Mouse (Mus musculus) liver, adult 2 months (tissue): ENCODE measurements at regions not wholly inside any gene's neighbourhood (a gene's known extent, or its start where the extent isn't known, plus 50 kb on each side); places are given as distances from the start of the nearest gene placed in this dataset.

Source experiments
- DNase-seq: peaks from one replicate; pipeline ENCODE4 v3.0.0-alpha.2; 2011; ENCODE audit warnings: low read depth, low spot score; ENCODE audit errors: extremely low read depth
- H3K27ac ChIP-seq: fragments of 200-500 bp; replicated peaks from 2 replicates; pipeline ENCODE4 v1.5.1; 2012; ENCODE audit warnings: low read depth, mild to moderate bottlenecking, control low read depth, inconsistent platforms, low read length; ENCODE audit not compliant: insufficient read depth
- H3K27me3 ChIP-seq: fragments of 200-500 bp; 2 replicates; pipeline ENCODE4 v1.6.1; 2012; ENCODE audit warnings: mild to moderate bottlenecking, moderate library complexity, low read length, inconsistent platforms; ENCODE audit not compliant: control insufficient read depth, insufficient read depth
- H3K36me3 ChIP-seq: fragments of 200-500 bp; 2 replicates; pipeline ENCODE4 v1.6.1; 2012; ENCODE audit warnings: low read length, inconsistent platforms; ENCODE audit not compliant: control insufficient read depth, insufficient read depth
- H3K4me1 ChIP-seq: fragments of 200-500 bp; 2 replicates; pipeline ENCODE4 v1.6.1; 2011; ENCODE audit warnings: low read length; ENCODE audit not compliant: control insufficient read depth, insufficient read depth
- H3K4me3 ChIP-seq: fragments of 200-500 bp; 2 replicates; pipeline ENCODE4 v1.5.1; 2011; ENCODE audit warnings: low read depth, mild to moderate bottlenecking, control low read depth, low read length, moderate library complexity; ENCODE audit not compliant: insufficient read depth
- H3K79me2 ChIP-seq: fragments of 200-500 bp; 2 replicates; pipeline ENCODE4 v1.6.1; 2012; ENCODE audit warnings: inconsistent platforms, mild to moderate bottlenecking, low read length, moderate library complexity; ENCODE audit not compliant: control insufficient read depth, insufficient read depth
- H3K9ac ChIP-seq: fragments of 200-500 bp; 2 replicates; pipeline ENCODE4 v1.6.1; 2012; ENCODE audit warnings: low read depth, mild to moderate bottlenecking, control low read depth, inconsistent platforms, low read length
- CTCF ChIP-seq: fragments of 200-500 bp; IDR thresholded peaks from 2 replicates; pipeline ENCODE4 v1.5.1; 2011; ENCODE audit warnings: low read depth, low read length, control low read depth
- POLR2A ChIP-seq: fragments of 200-500 bp; IDR thresholded peaks from 2 replicates; pipeline ENCODE4 v1.6.1; 2011; ENCODE audit warnings: low read length, control low read depth; ENCODE audit not compliant: insufficient read depth; ENCODE audit errors: extremely low read depth
- WGBS: fragments of 180-500 bp; shearing (Covaris S2); methylation state at CpG from one replicate; pipeline ENCODE4 v1.1.7; 2018; 5-methylcytosine and 5-hydroxymethylcytosine counted together

DNA sequence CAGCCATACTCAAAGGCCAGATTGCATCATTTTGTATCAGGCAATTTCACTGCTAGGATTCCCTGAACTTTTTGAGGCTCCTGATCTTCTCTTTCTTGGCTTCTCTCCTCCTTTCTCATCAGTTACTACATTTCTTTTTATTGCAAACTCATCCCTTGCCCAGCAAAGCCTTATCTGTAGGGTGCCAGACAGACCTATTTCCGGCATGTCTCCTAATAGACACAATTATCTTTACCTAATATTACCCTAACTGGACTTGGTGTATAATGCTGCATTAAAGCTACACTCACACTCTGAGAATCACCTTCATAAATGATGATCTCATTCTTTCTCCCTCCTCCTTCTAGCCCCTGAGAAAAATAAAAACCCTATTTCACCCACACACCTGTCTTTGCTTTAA is 396.3 kb upstream of the Nrg3 start:
- H3K4me1 ChIP-seq = no peaks in the 10 kb centered on the region
- no peaks in the 10 kb centered on the region for H3K79me2 ChIP-seq
- H3K4me3 ChIP-seq = no peak overlapping the region
- 95% methylated on average over 1 of the region's 1 CpGs for WGBS
- TF ChIP-seq CTCF = no peak
- no peak for TF ChIP-seq POLR2A
- H3K9ac ChIP-seq = no peak overlapping the region
- no peak overlapping the region for H3K27ac ChIP-seq
- H3K36me3 ChIP-seq = no peaks in the 10 kb centered on the region
- no peaks in the 10 kb centered on the region for H3K27me3 ChIP-seq
- no peak for DNase-seq

DNA sequence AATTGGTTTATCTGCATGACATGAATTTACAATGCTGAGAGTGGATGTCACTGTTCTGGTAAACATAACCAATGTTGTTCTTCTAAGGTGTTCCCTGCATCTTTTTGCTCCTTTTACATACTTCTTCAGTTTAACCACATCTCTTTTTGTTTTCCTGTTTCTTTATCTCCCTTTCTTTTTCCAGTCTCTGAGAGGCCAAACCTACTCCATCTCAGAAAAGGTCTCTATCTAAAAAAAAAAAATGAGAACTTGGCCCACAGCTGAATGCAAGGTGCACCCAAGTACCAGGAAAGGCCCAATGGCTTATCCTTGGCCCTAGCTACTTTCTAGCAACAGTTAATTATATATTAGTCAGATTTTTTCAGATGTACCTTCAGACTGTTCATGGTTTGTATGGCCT is 394.3 kb upstream of the Nrg3 start:
- Histone ChIP-seq H3K4me3 (no peak overlapping the region), H3K9ac (no peak overlapping the region), H3K27ac (no peak overlapping the region), H3K4me1 (no peaks in the 10 kb centered on the region), H3K36me3 (no peaks in the 10 kb centered on the region), H3K27me3 (no peaks in the 10 kb centered on the region), H3K79me2 (no peaks in the 10 kb centered on the region)
- no peak for TF ChIP-seq POLR2A
- no peak for TF ChIP-seq CTCF
- no peak for DNase-seq

DNA sequence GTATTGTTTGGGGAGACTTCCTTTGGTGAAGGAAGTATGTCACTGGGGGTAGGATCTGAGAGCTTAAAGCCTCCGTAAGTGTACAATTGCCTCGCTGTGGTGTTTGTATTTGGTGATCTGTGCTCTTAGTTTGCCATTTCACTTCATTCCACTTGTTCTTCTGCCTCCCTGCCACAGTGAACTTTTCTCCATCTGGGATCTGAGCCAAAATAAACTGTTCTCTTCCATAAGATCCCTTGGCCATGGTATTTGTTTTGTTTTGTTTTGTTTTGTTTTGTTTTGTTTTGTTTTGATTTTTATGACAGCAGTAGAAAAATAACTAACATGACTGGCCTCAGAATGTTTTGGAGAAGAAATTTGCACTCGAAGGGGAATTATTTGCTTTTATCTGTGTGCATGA is 387.3 kb upstream of the Nrg3 start:
- H3K4me1 ChIP-seq = no peaks in the 10 kb centered on the region
- DNase-seq = peak; percentile 66
- H3K4me3 ChIP-seq = no peak overlapping the region
- no peaks in the 10 kb centered on the region for H3K79me2 ChIP-seq
- TF ChIP-seq CTCF (no peak), POLR2A (no peak)
- WGBS = 50% methylated on average over 3 of the region's 3 CpGs
- H3K27ac ChIP-seq = no peak overlapping the region
- H3K9ac ChIP-seq = no peak overlapping the region
- H3K27me3 ChIP-seq = no peaks in the 10 kb centered on the region
- no peaks in the 10 kb centered on the region for H3K36me3 ChIP-seq

DNA sequence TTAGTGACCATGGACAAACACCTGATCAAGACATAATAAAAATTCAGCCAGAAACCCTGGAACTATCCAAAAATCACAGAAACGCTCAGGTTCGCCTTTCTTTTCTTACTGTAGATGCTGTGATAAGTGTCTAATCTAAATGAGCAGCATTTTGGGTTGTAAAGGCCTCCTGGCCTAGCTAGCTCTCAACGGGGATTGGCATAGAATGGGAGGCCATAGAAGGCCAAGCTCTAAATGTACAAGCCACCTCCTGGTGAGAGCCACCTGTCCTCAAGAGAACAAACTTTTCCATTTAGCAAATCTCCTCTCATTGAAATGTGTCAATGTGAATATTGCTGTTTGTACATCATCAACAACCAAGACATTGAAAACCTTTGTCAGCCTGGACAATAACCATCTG is 386.4 kb upstream of the Nrg3 start:
- H3K27ac ChIP-seq = no peak overlapping the region
- DNase-seq = no peak
- WGBS = 79% methylated on average over 3 of the region's 3 CpGs
- TF ChIP-seq CTCF = no peak
- TF ChIP-seq POLR2A = no peak
- H3K36me3 ChIP-seq = no peaks in the 10 kb centered on the region
- H3K27me3 ChIP-seq = no peaks in the 10 kb centered on the region
- no peak overlapping the region for H3K4me3 ChIP-seq
- no peaks in the 10 kb centered on the region for H3K4me1 ChIP-seq
- no peaks in the 10 kb centered on the region for H3K79me2 ChIP-seq
- no peak overlapping the region for H3K9ac ChIP-seq

DNA sequence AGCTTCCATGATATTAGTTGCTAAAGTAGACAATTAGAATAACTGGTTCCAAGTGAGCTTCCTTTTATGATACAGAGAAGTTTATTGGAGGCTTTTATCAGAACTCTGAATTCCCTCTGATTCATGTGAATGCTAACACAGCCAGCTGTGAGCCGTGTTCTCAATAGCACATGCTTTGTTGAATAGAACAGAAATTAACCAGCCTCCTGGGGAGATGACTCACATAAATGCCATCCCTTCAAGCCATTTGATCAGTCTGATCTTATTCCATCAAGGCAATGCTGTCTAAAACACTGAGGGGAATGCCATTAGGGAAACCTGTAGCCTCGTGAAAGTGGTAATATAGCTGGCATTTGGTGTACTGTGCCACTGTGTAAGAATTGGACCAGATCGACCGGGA is 380.1 kb upstream of the Nrg3 start:
- H3K4me3 ChIP-seq = no peak overlapping the region

DNA sequence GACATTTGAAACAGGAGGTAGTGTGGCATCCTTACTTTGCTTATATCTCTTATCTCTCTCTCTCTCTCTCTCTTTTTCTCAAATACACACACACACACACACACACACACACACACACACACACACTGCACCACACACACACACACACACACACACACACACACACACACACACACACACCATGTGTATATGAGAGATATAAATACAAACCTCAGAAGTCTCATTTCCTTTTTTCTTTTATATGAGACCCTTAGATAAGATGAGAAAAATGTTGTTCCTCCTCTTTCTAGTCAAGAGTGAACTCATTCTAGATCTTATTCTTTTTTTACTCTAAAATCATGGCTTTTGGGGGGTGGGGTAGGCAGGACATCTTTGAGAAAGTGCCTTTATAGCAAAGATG is 379.6 kb upstream of the Nrg3 start:
- no peak for DNase-seq
- Histone ChIP-seq H3K9ac (no peak overlapping the region), H3K4me1 (no peaks in the 10 kb centered on the region), H3K27me3 (no peaks in the 10 kb centered on the region), H3K4me3 (no peak overlapping the region), H3K36me3 (no peaks in the 10 kb centered on the region), H3K27ac (no peak overlapping the region), H3K79me2 (no peaks in the 10 kb centered on the region)
- TF ChIP-seq CTCF (no peak), POLR2A (no peak)

More for the DNA sequence above, 380.1 kb upstream of the Nrg3 start:
- no peak for TF ChIP-seq POLR2A
- no peak for TF ChIP-seq CTCF
- H3K4me1 ChIP-seq = no peaks in the 10 kb centered on the region
- DNase-seq = no peak
- H3K36me3 ChIP-seq = no peaks in the 10 kb centered on the region
- H3K9ac ChIP-seq = no peak overlapping the region
- WGBS = 78% methylated on average over 4 of the region's 4 CpGs
- no peaks in the 10 kb centered on the region for H3K27me3 ChIP-seq
- no peaks in the 10 kb centered on the region for H3K79me2 ChIP-seq
- H3K27ac ChIP-seq = no peak overlapping the region
